Mouse (Mus musculus): Measurements from ENCODE around the gene Vmn1r231. TPM values are rescaled to one million over a fixed set of nuclear protein-coding genes. Genes with fewer than 3 reads are reported as not detected.

The Vmn1r231 gene
- polyA plus RNA-seq (2017; shearing (Covaris generic)): under 1 TPM in 1 of 2 experiments, not detected in 1; 0.25 TPM

DNA sequence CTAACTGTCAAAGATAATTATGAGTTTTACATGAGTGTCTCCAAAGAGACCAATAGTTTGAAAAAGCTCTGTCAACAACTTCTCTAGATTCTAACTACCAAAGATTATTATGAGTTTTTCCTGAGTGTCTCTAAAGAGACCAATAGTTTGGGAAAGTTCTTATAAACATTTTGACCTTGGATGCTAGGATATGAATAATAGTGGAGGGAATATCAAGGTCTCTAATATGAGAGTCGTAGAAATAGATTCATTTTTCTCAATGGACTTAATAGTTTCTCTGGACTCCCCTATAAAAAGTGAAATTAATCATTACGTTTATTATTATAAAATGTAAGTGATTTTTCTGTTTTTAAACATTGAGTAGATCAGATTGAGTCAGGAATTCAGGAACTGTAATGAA lies at the start of gene Vmn1r231:
Gene Vmn1r231 (minus strand): TSS at position 101 of the 400 bp plus-strand sequence.

DNA sequence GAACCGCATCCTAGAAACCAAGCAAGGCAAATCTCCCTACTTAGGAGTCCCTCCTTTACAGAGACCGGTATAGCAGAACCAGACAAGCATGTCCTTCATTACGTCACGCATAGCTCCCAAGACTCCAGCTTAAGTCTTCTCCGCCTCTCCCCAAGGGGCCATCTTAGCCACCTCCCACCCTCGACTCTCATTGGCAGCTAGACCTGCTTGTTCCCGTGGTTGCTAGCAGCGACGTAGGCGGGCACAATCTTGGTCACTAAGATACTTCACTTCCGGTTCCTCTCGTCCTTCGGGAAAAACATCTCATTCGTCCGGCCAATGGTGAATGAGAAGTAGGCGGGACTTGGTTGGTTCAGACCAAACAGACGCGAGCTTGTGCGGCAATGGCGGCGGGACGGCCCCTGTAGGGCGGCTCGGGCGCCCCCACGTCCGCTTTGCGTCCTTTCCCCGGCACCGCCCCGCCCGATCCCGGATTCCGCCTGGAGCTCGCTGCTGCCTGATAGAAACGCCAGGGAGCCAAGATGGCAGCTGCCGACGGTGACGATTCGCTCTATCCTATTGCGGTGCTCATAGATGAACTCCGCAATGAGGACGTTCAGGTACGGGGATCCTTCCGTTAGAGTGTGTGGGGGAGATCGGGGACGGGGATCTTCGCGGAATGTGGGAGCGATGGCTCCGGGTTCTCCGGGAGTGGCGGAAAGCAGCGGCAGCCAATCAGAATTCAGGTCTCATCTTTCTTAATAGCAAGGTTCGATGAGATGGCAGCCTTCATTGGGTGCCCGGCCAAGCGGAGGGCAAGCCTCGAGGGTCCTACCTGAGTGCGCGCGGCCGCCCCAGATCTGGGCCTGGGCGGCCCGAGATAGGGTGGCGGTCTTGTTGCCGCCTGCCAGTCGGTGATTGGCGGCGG lies 40.3 kb upstream of the Vmn1r231 start, which contains the start of gene Ppp2r1a:
Gene Ppp2r1a (plus strand): TSS at position 327 of the 907 bp plus-strand sequence.

DNA sequence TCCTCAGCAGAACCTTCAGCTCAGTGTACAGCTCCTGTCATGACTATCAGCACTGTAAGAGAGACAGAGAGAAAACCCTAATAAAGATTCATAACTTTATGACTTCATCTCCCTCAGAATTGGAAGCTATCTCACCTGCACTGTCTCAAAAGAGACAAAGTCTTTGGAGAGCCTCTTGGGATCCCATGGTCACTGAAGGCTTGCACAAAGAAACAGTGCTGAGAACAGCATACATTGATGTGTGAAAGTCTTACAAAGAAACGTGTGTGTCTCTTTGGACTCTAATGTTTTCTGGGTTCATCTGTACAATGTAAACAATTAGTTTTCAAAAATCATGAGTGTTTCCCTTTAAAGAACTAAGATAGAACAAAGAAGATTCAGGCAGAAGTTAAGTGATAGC lies 14.7 kb upstream of the Vmn1r231 start, which contains the start of gene Vmn1r232:
Gene Vmn1r232 (minus strand): TSS at position 101 of the 400 bp plus-strand sequence.

DNA sequence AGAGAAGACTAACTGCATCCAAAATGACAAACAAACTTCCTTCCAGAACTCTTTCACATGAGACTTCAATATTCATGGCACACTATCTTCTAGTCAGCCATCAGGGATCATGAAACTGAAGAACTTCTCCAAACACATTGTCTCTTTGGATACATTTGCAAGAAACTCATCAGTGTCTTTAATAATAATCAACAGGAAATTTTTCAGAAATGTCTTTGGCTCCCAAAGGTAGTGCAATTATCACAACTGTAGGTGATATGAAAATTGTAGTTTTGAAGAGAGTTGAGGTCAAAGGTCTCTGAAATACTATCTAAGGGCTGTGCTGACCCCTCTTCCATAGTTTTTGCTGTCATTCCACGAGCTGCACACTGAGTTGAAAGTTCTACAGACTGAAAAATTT lies 64.7 kb downstream of the Vmn1r231 start, which contains the start of gene Vmn1r230:
Gene Vmn1r230 (plus strand): TSS at position 301 of the 400 bp plus-strand sequence.

Other genes with a start within 250 kb of the Vmn1r231 start
- not detected for gene Vmn1r226, start 222.2 kb downstream of the Vmn1r231 start, polyA plus RNA-seq (2017; shearing (Covaris generic))
- not detected for gene Vmn1r227, start 175.2 kb downstream of the Vmn1r231 start, polyA plus RNA-seq (2017; shearing (Covaris generic))
- not detected for gene Vmn1r228, start 118.9 kb downstream of the Vmn1r231 start, polyA plus RNA-seq (2017; shearing (Covaris generic))
- under 1 TPM in 1 of 2 experiments, not detected in 1; 0.17 TPM for gene Vmn1r229, start 93.5 kb downstream of the Vmn1r231 start, polyA plus RNA-seq (2017; shearing (Covaris generic))
- not detected for gene Vmn1r230, start 64.6 kb downstream of the Vmn1r231 start, polyA plus RNA-seq (2017; shearing (Covaris generic))
- gene Vmn1r232, start 14.6 kb upstream of the Vmn1r231 start, polyA plus RNA-seq (2017; shearing (Covaris generic)): not detected
- gene Ppp2r1a, start 40.2 kb upstream of the Vmn1r231 start, polyA plus RNA-seq (2017; shearing (Covaris generic)): 100 to 1,000 TPM; 246 to 264 TPM
- under 1 TPM in 1 of 2 experiments, not detected in 1; 0.61 TPM for gene Vmn1r233, start 91.4 kb upstream of the Vmn1r231 start, polyA plus RNA-seq (2017; shearing (Covaris generic))
- gene Zfp160, start 103.8 kb upstream of the Vmn1r231 start, polyA plus RNA-seq (2017; shearing (Covaris generic)): 10 to 100 TPM; 14.2 to 17.7 TPM